18 mouse cellular contexts compared by ENCODE assay signal in genomic region chr2:102681351-102681750, GRCm38 (mm10).
"Had no signal": no experiment of that assay in that cellular context is flagged by ENCODE, and none has a peak within 500 bp of the region (broad histone marks: within the 10 kb centered on the region; RNA-seq: fewer than 3 reads in every experiment).

No protein-coding gene starts in this region.

- H3K27ac ChIP-seq: kidney, postnatal 0 days; limb, embryonic 10.5 days; limb, embryonic 13.5 days; liver, embryonic 12.5 days; liver, embryonic 15.5 days; lung, embryonic 15.5 days; midbrain, embryonic 10.5 days had no signal

- H3K9ac ChIP-seq: limb, embryonic 13.5 days; liver, embryonic 12.5 days; liver, embryonic 15.5 days; lung, embryonic 15.5 days had no signal

- H3K4me1 ChIP-seq: limb, embryonic 10.5 days; liver, embryonic 12.5 days; liver, embryonic 15.5 days; lung, embryonic 15.5 days; megakaryocyte, embryonic 14.5 days had no signal

- H3K4me2 ChIP-seq: limb, embryonic 13.5 days; liver, embryonic 12.5 days; liver, embryonic 15.5 days; lung, embryonic 15.5 days had no signal

- H3K9me3 ChIP-seq: limb, embryonic 10.5 days; limb, embryonic 13.5 days; liver, embryonic 12.5 days; liver, embryonic 15.5 days; lung, embryonic 15.5 days; megakaryocyte, embryonic 14.5 days; midbrain, embryonic 10.5 days had no signal

- H3K36me3 ChIP-seq: limb, embryonic 10.5 days; limb, embryonic 13.5 days; liver, embryonic 12.5 days; liver, embryonic 15.5 days; lung, embryonic 15.5 days; midbrain, embryonic 10.5 days had no signal

- H3K4me3 ChIP-seq: limb, embryonic 10.5 days; limb, embryonic 13.5 days; liver, embryonic 12.5 days; liver, embryonic 15.5 days; lung, embryonic 15.5 days; megakaryocyte, embryonic 14.5 days; midbrain, embryonic 10.5 days had no signal

- H3K27me3 ChIP-seq: liver, embryonic 15.5 days; lung, embryonic 15.5 days had no signal

- ATAC-seq: intestine, postnatal 0 days; liver, embryonic 12.5 days had no signal

- DNase-seq: kidney, postnatal 25 days; liver; lung, adult 18-20 months; lung, postnatal 10 days; lung, postnatal 36 days; midbrain, embryonic 14.5 days; thymus, adult 18-20 months; thymus, postnatal 14 days; thymus, postnatal 4 days had no signal
